Mouse (Mus musculus) myocyte (in vitro differentiated cells): ENCODE data around the gene Acot5. TPM values are rescaled to one million over a fixed set of nuclear protein-coding genes. Genes with fewer than 3 reads are reported as not detected.
"Not testable (repeated sequence)": the region's sequence is repeated elsewhere in the genome, so short reads cannot be mapped to it uniquely, and the experiment has no call there.

Experiments used
- H3K27me3 ChIP-seq: one replicate; pipeline ENCODE4 v1.6.1; 2011; ENCODE audit not compliant: control insufficient read depth, insufficient read depth, insufficient read length
- H3K36me3 ChIP-seq: one replicate; pipeline ENCODE4 v1.6.1; 2011; ENCODE audit not compliant: control insufficient read depth, insufficient read depth
- H3K4me2 ChIP-seq: one replicate; pipeline ENCODE4 v1.6.1; 2011; ENCODE audit warnings: low read depth, control low read depth
- H3K4me3 ChIP-seq: one replicate; pipeline ENCODE4 v1.5.1; 2011; ENCODE audit warnings: mild to moderate bottlenecking, control low read depth, moderate library complexity
- H3K79me2 ChIP-seq: one replicate; pipeline ENCODE4 v1.6.1; 2011; ENCODE audit not compliant: control insufficient read depth, insufficient read depth
- H3ac ChIP-seq: one replicate; pipeline ENCODE4 v1.6.1; 2011; ENCODE audit not compliant: control insufficient read depth, insufficient read length
- CEBPB ChIP-seq: IDR thresholded peaks from 2 replicates; pipeline ENCODE4 v1.6.1; 2011; ENCODE audit warnings: mild to moderate bottlenecking, moderate library complexity; ENCODE audit not compliant: poor library complexity, insufficient read depth, severe bottlenecking
- E2F4 ChIP-seq: IDR thresholded peaks from one replicate; pipeline ENCODE4 v1.6.1; 2011; ENCODE audit warnings: mild to moderate bottlenecking, control low read depth, moderate library complexity; ENCODE audit not compliant: insufficient read depth
- MAX ChIP-seq: IDR thresholded peaks from one replicate; pipeline ENCODE4 v1.6.1; 2011; ENCODE audit warnings: low read depth, mild to moderate bottlenecking, control low read depth
- MYOD1 ChIP-seq, 3 experiments: IDR thresholded peaks; one replicate each; pipeline ENCODE4 v1.6.1; 2011; ENCODE audit warnings: control low read depth in 2 of 3, low read depth in 2 of 3, mild to moderate bottlenecking in 2 of 3, moderate library complexity in 1 of 3; ENCODE audit not compliant: insufficient read length in 2 of 3, control insufficient read depth in 1 of 3
- MYOG ChIP-seq, 3 experiments: IDR thresholded peaks; one replicate each; pipeline ENCODE4 v1.6.1; 2011; ENCODE audit warnings: control low read depth in 2 of 3, low read depth in 2 of 3, mild to moderate bottlenecking in 2 of 3; ENCODE audit not compliant: insufficient read length in 2 of 3, control insufficient read depth in 1 of 3, insufficient read depth in 1 of 3
- POLR2A ChIP-seq: IDR thresholded peaks from one replicate; pipeline ENCODE4 v1.6.1; 2011; ENCODE audit warnings: low read depth, mild to moderate bottlenecking, control low read depth, moderate library complexity; ENCODE audit not compliant: insufficient read length
- POLR2AphosphoS2 ChIP-seq: IDR thresholded peaks from one replicate; pipeline ENCODE4 v1.6.1; 2011; ENCODE audit warnings: low read depth, control low read depth; ENCODE audit not compliant: insufficient read length
- REST ChIP-seq: IDR thresholded peaks from one replicate; pipeline ENCODE4 v1.6.1; 2011; ENCODE audit warnings: mild to moderate bottlenecking, control low read depth, moderate library complexity; ENCODE audit not compliant: insufficient read depth, insufficient read length
- SRF ChIP-seq: IDR thresholded peaks from one replicate; pipeline ENCODE4 v1.6.1; 2011; ENCODE audit warnings: low read depth; ENCODE audit not compliant: control insufficient read depth, insufficient read length
- TCF12 ChIP-seq: IDR thresholded peaks from one replicate; pipeline ENCODE4 v1.6.1; 2011; ENCODE audit warnings: mild to moderate bottlenecking, control low read depth; ENCODE audit not compliant: poor library complexity, insufficient read depth, severe bottlenecking
- TCF3 ChIP-seq: IDR thresholded peaks from one replicate; pipeline ENCODE4 v1.6.1; 2011; ENCODE audit warnings: low read depth, control low read depth; ENCODE audit not compliant: insufficient read length
- USF1 ChIP-seq: IDR thresholded peaks from one replicate; pipeline ENCODE4 v1.6.1; 2011; ENCODE audit warnings: low read depth, mild to moderate bottlenecking, control low read depth, moderate library complexity
- polyA plus RNA-seq: library from polyadenylated mRNA; unstranded; fragments of >200 nt; fragmentation: generic; extraction: Trizol; gene quantifications from one replicate; pipeline ENCODE4 v1.2.1, GENCODE M21; 2012; ENCODE audit warnings: missing spikeins

Gene Acot5
- polyA plus RNA-seq, 1 experiment: not detected

DNA sequence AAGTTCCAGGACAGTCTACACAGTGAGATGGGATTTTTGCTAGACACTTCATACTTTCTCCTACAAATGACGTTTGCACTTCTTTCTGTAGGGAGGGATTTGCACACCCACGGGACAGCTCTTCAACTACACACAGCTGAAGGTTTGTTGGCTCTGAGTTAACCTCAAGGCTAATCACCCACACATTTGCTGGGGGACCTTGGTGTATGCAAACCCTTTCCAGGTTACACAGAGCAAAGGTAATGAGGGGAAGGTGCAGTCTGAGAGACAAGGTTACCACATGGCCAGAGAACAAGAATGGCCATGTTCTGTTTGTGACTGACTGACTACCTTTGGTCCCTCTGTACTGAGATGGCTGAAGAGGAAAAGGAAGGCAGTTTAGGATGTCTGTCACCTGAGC is 14.7 kb downstream of the Acot5 start:
- H3K27me3 ChIP-seq: peaks cover 16% of the 10 kb centered on the region

DNA sequence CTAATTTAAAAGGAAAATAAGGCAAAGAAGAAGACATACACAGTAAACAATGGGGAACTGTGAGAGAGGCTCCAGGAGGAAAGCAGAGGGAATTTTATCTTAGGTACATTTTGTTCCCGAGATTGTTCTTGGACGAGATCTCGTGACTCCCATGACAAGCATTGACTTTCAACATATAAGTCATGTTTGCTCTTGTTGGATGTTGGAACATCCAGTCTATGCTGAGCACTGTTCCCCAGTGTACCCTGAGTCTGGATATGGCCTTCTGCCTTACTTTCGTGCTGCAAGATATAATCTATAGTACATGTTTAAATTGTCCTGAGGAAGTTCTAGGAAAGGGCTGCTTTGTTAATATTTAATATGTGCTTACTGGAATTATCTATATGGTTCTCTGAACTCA is 15.5 kb downstream of the Acot5 start:
- H3ac ChIP-seq: no peak overlapping the region
- peaks cover 16% of the 10 kb centered on the region for H3K27me3 ChIP-seq
- H3K4me3 ChIP-seq: no peak overlapping the region
- no peaks in the 10 kb centered on the region for H3K79me2 ChIP-seq
- no peak overlapping the region for H3K4me2 ChIP-seq
- no peaks in the 10 kb centered on the region for H3K36me3 ChIP-seq
- TF ChIP-seq TCF3: no peak
- TF ChIP-seq E2F4: no peak
- no peak for TF ChIP-seq USF1

More for the DNA sequence above, 14.7 kb downstream of the Acot5 start:
- Histone ChIP-seq H3ac (no peak overlapping the region), H3K4me2 (no peak overlapping the region), H3K4me3 (no peak overlapping the region), H3K36me3 (no peaks in the 10 kb centered on the region), H3K79me2 (no peaks in the 10 kb centered on the region)
- TF ChIP-seq SRF: no peak
- TF ChIP-seq TCF12: no peak
- TF ChIP-seq CEBPB: no peak
- TF ChIP-seq USF1: no peak
- TF ChIP-seq TCF3: no peak
- no peak for TF ChIP-seq MAX
- TF ChIP-seq REST: no peak
- no peak for TF ChIP-seq E2F4
- no peak for TF ChIP-seq POLR2AphosphoS2
- TF ChIP-seq MYOD1 (IDR thresholded peaks at IDR 0.05; ENCODE audit: control insufficient read depth in 1 of 3, insufficient read length in 2 of 3, low read depth in 2 of 3): no peak
- no peak for TF ChIP-seq MYOG (IDR thresholded peaks at IDR 0.05; ENCODE audit: control insufficient read depth in 1 of 3, insufficient read depth in 1 of 3, insufficient read length in 2 of 3, low read depth in 2 of 3)

DNA sequence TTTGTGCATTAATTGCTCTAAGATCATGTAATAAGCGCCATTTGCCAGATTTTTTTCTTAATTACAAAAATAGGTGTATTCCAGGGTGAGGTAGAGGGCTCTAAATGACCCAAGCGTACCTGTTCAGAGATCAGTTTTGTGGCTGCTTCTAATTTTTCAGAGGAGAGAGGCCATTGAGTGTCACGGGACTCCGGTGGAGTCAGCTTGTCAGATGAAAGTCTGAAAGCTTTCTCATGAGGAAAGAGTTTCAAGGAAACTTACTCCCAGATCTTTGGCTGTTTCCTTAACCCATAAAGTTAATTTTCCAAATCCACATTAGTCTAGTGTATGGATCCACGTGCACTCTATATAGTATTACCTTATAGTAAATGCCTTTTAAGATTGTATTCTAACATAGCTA is 25.5 kb downstream of the Acot5 start:
- H3K27me3 ChIP-seq, H3ac ChIP-seq, H3K79me2 ChIP-seq, H3K4me3 ChIP-seq, H3K36me3 ChIP-seq, H3K4me2 ChIP-seq: not testable (repeated sequence)

DNA sequence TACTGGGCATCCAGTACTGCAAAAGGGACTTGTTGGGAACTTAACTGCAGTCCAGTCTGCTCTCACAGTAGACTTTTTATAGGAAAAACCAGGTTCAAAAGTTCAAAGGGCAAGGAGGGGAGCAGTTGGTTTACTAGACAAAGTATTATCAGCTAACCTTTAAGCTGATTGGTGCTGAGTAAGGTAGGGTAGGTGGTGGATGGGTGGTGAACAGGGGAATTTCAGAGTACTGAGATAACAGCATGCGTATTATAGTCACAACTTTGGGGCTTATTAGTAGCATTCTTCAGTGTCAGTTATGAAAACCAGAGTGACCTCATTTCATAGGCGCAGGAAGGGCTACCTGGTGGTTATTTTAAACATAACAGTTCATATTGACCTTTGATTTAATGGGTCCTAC is 30.5 kb downstream of the Acot5 start:
- TF ChIP-seq TCF12: no peak
- no peak for TF ChIP-seq SRF
- no peak for TF ChIP-seq REST
- TF ChIP-seq E2F4: no peak
- TF ChIP-seq POLR2AphosphoS2: no peak
- TF ChIP-seq TCF3: no peak
- TF ChIP-seq USF1: no peak
- no peak for TF ChIP-seq MYOD1 (IDR thresholded peaks at IDR 0.05; ENCODE audit: control insufficient read depth in 1 of 3, insufficient read length in 2 of 3, low read depth in 2 of 3)
- no peaks in the 10 kb centered on the region for H3K79me2 ChIP-seq
- no peak overlapping the region for H3K4me3 ChIP-seq
- H3K36me3 ChIP-seq: no peaks in the 10 kb centered on the region
- H3K4me2 ChIP-seq: no peak overlapping the region
- no peak overlapping the region for H3ac ChIP-seq
- H3K27me3 ChIP-seq: no peaks in the 10 kb centered on the region

DNA sequence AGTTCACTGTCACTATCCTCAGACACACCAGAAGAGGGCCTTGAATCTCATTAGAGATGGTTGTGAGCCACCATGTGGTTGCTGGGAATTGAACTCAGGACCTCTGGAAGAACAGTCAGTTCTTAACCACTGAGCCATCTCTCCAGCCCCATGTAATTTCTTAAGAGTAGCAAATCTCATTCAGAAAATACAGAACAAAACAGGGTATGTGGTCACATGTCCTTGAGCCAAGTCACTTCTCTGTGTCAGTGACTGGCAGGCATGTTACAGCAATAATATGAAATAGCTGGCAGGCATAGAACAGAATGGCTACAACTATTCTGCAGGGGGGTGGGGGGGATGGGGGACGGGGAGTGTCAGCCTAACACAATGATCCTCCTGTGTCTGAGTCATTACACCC is 30.9 kb downstream of the Acot5 start:
- no peak for TF ChIP-seq CEBPB
- TF ChIP-seq POLR2A: no peak
- TF ChIP-seq MYOG (IDR thresholded peaks at IDR 0.05; ENCODE audit: control insufficient read depth in 1 of 3, insufficient read depth in 1 of 3, insufficient read length in 2 of 3, low read depth in 2 of 3): no peak
- no peak for TF ChIP-seq SRF
- TF ChIP-seq TCF3: no peak
- no peak for TF ChIP-seq POLR2AphosphoS2
- TF ChIP-seq USF1: no peak
- TF ChIP-seq REST: no peak
- no peak for TF ChIP-seq TCF12
- TF ChIP-seq MYOD1 (IDR thresholded peaks at IDR 0.05; ENCODE audit: control insufficient read depth in 1 of 3, insufficient read length in 2 of 3, low read depth in 2 of 3): no peak
- TF ChIP-seq E2F4: no peak
- no peak for TF ChIP-seq MAX
- Histone ChIP-seq H3ac (no peak overlapping the region), H3K4me2 (peak overlapping the region; percentile 61), H3K27me3 (no peaks in the 10 kb centered on the region), H3K4me3 (peak overlapping the region; percentile 14), H3K36me3 (no peaks in the 10 kb centered on the region), H3K79me2 (no peaks in the 10 kb centered on the region)
